Mouse (Mus musculus) layer of hippocampus, adult 18-20 months (tissue): ENCODE results near the gene Pclaf. TPM values are rescaled to one million over a fixed set of nuclear protein-coding genes. Genes with fewer than 3 reads are reported as not detected.

Experiments
- total RNA-seq, 2 experiments: library from RNA; stranded (reverse); gene quantifications; 2 replicates each; pipeline ENCODE4 v1.2.3; 2021

Gene Pclaf
- total RNA-seq, 2 experiments from 2014 or later, result not detected

Other genes starting within 250 kb of the Pclaf start
- gene Oaz2, start 222.2 kb upstream of the Pclaf start, total RNA-seq, result 100 to 1,000 TPM; 215 to 217 TPM
- gene Zfp609, start 62.7 kb upstream of the Pclaf start, total RNA-seq, result 10 to 100 TPM; 56.2 to 58.6 TPM
- gene Trip4, start 18.6 kb downstream of the Pclaf start, total RNA-seq, result 10 to 100 TPM; 36.9 to 42.2 TPM
- gene Csnk1g1, start 18.7 kb downstream of the Pclaf start, total RNA-seq, result 10 to 100 TPM; 38.1 to 40.1 TPM
- 100 to 1,000 TPM; 195 to 196 TPM for gene Ppib, start 170.0 kb downstream of the Pclaf start, total RNA-seq
- gene Snx22, start 179.5 kb downstream of the Pclaf start, total RNA-seq, result 1 to 10 TPM; 5.9 to 6.1 TPM
- gene Snx1, start 236.3 kb downstream of the Pclaf start, total RNA-seq, result 10 to 100 TPM; 91.8 to 94.8 TPM
- 10 to 100 TPM; 29.4 to 30.5 TPM for gene Ciao2a, start 236.4 kb downstream of the Pclaf start, total RNA-seq